ENCODE assay signal across 15 mouse cellular contexts in the genomic region with DNA sequence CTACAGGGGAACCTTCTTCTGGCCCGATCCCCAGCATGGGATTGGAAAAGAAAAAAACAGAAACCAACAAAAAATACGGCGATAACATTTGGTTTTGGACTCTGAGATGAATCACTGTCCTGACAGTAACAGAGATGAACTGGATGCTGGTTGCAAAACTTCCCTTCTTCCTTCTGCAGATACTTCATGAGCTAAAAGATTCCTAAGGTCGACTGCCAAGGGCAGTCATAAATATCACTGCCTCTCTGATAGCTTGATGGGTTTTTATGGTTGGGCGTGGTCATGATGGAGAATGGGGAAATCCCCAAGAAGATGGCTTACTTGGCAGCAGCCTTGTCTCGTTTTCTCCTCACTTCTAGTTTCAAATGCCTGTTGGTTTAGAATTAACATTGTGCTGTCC.
DNase-seq lines count a peak whose midpoint lies in the region; ATAC-seq and TF ChIP-seq lines count a peak whose summit lies in the region.
"Had no signal": no experiment of that assay in that cellular context is flagged by ENCODE, and none has a peak within 500 bp of the region (broad histone marks: within the 10 kb centered on the region; RNA-seq: fewer than 3 reads in every experiment).

No protein-coding gene starts in this region.

- no peaks in the 10 kb centered on the region for H3K4me1 ChIP-seq in midbrain, postnatal 0 days (ENCODE audit: insufficient read depth, low read length)
- H3K4me1 ChIP-seq: hindbrain, embryonic 10.5 days; midbrain, embryonic 10.5 days had no signal

- no peak overlapping the region for H3K4me3 ChIP-seq in C2C12 (ENCODE audit: insufficient read depth, poor library complexity, severe bottlenecking)
- no peak overlapping the region for H3K4me3 ChIP-seq in midbrain, postnatal 0 days (ENCODE audit: low read depth, low read length)
- H3K4me3 ChIP-seq: heart, embryonic 12.5 days; hindbrain, embryonic 10.5 days; midbrain, embryonic 10.5 days had no signal

- 83% methylated on average over 6 of the region's 6 CpGs for WGBS in midbrain, postnatal 0 days

- DNase-seq in kidney, adult 9 months, result peak; percentile 28
- DNase-seq in kidney, adult 11 months, result no peak
- DNase-seq in NIH3T3 (ENCODE audit: low read depth), result peak; percentile 73
- no peak for DNase-seq in midbrain, postnatal 0 days (ENCODE audit: low spot score)
- no peak for DNase-seq in heart, adult 8-10 months (ENCODE audit: low spot score)
- DNase-seq: cerebellum, postnatal 14 days; right cerebral cortex, postnatal 14 days; thymus, adult 18-20 months had no signal

- no peaks in the 10 kb centered on the region for H3K79me3 ChIP-seq in C2C12 (ENCODE audit: low read depth)

- H3K9me3 ChIP-seq in midbrain, postnatal 0 days (ENCODE audit: low read length), result no peaks in the 10 kb centered on the region
- H3K9me3 ChIP-seq: heart, embryonic 12.5 days; hindbrain, embryonic 10.5 days; midbrain, embryonic 10.5 days had no signal

- H3K9ac ChIP-seq in midbrain, postnatal 0 days (replicated peaks; ENCODE audit: low read length, poor library complexity, severe bottlenecking), result no peak overlapping the region
- H3K9ac ChIP-seq: heart, embryonic 12.5 days had no signal

- H3K27me3 ChIP-seq in C2C12 (ENCODE audit: control insufficient read depth, insufficient read depth, insufficient read length), result no peaks in the 10 kb centered on the region
- H3K27me3 ChIP-seq in midbrain, postnatal 0 days (ENCODE audit: insufficient read depth, low read length), result no peaks in the 10 kb centered on the region
- H3K27me3 ChIP-seq: heart, embryonic 12.5 days had no signal

- peak; percentile 47; the same call in 1 of the 2 replicates for ATAC-seq in granulocyte monocyte progenitor cell, adult 5-6 weeks (replicated peaks; ENCODE audit: poor library complexity, severe bottlenecking)
- ATAC-seq in monocyte, adult 5-6 weeks (replicated peaks; ENCODE audit: insufficient number of reproducible peaks, low FRiP score, low TSS enrichment, poor library complexity, severe bottlenecking), result no peak
- no peak for ATAC-seq in midbrain, postnatal 0 days (ENCODE audit: low FRiP score)

- H3K4me2 ChIP-seq in midbrain, postnatal 0 days (ENCODE audit: low read depth, low read length, poor library complexity, severe bottlenecking), result no peak overlapping the region
- H3K4me2 ChIP-seq: heart, embryonic 12.5 days; liver, embryonic 11.5 days had no signal

- no peaks in the 10 kb centered on the region for H3K79me2 ChIP-seq in C2C12 (ENCODE audit: control insufficient read depth, insufficient read depth)

- H3ac ChIP-seq in C2C12 (ENCODE audit: control insufficient read depth, insufficient read length, low read depth), result no peak overlapping the region

- TF ChIP-seq CTCF in C2C12 (IDR thresholded peaks at IDR 0.05; ENCODE audit: control insufficient read depth, insufficient read depth, insufficient read length), result no peak
- no peak for TF ChIP-seq CTCF in midbrain, postnatal 0 days (IDR thresholded peaks at IDR 0.05)

- no peak overlapping the region for H3K27ac ChIP-seq in midbrain, postnatal 0 days (ENCODE audit: low read depth, low read length)
- H3K27ac ChIP-seq: hindbrain, embryonic 10.5 days; midbrain, embryonic 10.5 days had no signal

- no peaks in the 10 kb centered on the region for H3K36me3 ChIP-seq in C2C12 (ENCODE audit: control insufficient read depth, insufficient read depth)
- H3K36me3 ChIP-seq in midbrain, postnatal 0 days (ENCODE audit: insufficient read depth, low read length), result no peaks in the 10 kb centered on the region
- H3K36me3 ChIP-seq: heart, embryonic 12.5 days; hindbrain, embryonic 10.5 days; midbrain, embryonic 10.5 days had no signal

TF ChIP-seq in C2C12, 6 proteins besides CTCF, POLR2A, EP300 and RAD21:
- TF ChIP-seq MYOD1 (IDR thresholded peaks at IDR 0.05; ENCODE audit: control insufficient read depth, insufficient read length, low read depth) (no peak), MAX (IDR thresholded peaks at IDR 0.05) (no peak), USF1 (IDR thresholded peaks at IDR 0.05; ENCODE audit: low read depth) (no peak), CEBPB (IDR thresholded peaks at IDR 0.05; ENCODE audit: low read depth) (peak; percentile 92), FOSL1 (IDR thresholded peaks at IDR 0.05; ENCODE audit: insufficient read depth, low read length, poor library complexity, severe bottlenecking) (no peak), MYOG (IDR thresholded peaks at IDR 0.05; ENCODE audit: control insufficient read depth, extremely low read depth, insufficient read length) (no peak)

Comparison
In these comparisons a context has a peak if more than half of its experiments do, and no peak if none do; other contexts are left out.
1. DNase-seq: peak in kidney, adult 9 months (single experiment) and NIH3T3 (single experiment); none in kidney, adult 11 months (single experiment), midbrain, postnatal 0 days (single experiment) and heart, adult 8-10 months (single experiment).